Mouse (Mus musculus) frontal cortex, postnatal 14 days (tissue): ENCODE measurements at regions not wholly inside any gene's neighbourhood (a gene's known extent, or its start where the extent isn't known, plus 50 kb on each side); places are given as distances from the start of the nearest gene placed in this dataset.

Source experiments
- DNase-seq, 2 experiments: peaks; one replicate each; pipeline ENCODE4 v3.0.0; 2022; ENCODE audit warnings: low spot score in 2 of 2

DNA sequence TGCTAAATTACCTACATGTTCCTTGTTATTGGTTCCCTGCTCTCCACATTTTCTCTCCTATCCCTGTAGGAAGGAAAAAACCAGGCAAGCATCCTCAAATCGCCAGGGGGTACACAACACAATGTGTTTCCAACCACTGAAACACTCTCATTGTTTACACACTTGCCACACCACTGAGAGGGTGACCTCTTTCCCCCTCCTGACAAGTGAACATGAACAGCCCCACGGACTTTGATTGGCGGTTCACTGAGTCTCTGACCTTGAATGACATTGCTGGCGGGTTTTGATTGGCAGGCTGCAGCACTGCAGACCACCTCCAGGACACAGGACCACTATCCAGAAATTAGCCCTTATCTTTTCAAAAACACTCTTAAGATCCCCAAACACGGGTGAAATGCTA, 211.7 kb upstream of the Onecut1 start:
- no peak for DNase-seq

DNA sequence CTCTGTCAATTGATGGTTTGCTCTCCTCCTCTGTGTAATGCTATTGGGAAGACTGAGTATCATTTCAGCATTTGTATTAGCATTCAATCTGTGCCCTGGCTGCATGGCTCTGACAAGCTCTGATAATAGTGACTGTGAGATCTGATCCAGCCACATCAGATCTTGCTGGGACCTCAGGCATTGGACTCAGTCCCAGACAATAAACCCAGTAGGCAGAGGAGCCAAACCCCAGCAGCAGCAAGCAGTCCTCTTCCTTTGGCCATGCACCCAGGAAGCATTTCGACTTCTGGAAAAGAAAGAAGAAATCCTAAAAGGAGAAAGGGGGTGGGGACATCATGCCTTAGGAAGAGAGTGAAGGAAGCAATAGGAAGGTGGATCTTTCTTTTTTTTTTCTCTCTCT, 205.8 kb upstream of the Onecut1 start:
- DNase-seq: no peak

DNA sequence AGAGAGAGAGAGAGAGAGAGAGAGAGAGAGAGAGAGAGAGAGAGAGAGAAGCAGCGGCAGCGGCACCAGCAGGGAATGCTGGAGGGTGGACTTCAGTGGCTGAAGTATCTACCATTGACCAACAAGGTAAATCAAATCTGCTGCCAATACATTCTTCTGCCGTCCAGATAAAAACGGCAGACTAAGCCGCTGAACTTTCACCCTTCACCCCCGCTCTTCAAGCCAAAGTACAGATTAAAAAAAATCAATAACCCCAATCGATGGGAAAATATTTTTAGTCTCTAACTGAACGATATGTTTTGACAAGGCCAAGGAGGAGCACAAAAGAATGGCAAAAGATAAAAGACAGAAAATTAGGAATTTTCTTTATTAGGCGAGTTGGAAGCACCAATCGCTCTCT, 205.3 kb upstream of the Onecut1 start:
- DNase-seq: no peak

DNA sequence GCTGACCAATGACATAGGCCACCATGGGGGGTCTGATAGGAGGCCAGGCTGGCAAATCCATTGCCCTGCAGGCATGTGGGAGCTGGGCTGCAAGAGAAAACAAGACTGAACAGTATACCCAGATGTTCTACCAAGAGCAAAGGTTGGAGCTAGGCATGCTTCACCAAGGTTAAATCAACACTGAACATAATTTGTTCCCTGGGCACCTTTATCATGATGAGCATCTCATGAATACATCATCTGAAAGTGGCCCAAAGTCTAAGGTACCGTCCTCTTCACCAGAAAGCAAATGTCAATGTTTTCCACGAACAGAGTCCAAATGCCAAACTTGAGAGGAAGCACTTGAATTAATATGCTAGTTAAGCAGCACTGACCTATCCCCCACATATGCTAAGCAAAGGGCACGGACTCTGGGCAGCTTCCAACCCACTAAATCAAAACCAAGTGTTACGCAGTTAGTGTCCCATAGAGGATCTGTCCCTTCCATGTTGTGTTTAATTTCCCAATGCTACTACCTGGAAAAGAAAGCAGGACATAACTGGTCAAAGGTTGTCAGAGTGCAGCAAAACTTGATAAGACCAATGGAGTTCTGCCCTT, 190.3 kb upstream of the Onecut1 start:
- no peak for DNase-seq

DNA sequence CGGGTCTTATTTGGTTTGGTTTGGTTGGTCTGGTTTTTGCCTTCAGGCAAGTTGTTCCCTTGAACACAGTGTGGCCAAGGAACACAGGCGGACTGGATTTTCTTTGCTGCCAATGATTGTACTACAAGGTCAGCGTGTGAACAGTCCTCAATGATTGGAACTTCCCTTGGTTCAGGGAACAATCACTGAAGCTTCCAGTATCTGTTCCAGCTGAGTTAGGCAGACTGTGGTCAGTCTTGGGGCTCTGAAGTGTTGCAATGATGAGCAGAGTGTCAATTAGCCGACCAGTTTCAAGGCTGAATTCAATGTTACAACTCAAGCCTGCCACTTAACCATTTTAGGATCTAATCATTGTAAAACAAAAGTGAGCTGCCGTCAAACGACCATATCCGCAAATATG, 189.5 kb upstream of the Onecut1 start:
- DNase-seq: no peak

DNA sequence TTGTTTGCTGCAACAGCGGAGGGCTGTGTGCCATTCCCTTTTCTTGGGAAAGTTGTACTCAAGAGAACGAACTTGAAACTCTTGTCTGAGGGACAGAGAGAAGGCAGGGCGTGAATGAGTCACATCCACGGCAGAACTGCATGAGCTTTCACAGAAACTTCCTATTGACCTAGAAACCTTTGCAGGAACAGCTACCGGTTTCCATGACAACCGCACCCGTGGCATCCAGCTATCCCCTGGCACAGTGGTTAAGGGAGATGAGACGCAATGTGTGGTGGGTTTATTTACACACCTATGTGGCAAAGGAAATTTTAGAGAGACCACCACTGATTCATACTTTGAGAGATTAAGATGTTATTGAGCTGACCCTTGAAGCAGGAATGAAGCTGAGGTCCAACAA, 163.5 kb upstream of the Onecut1 start:
- DNase-seq: no peak

DNA sequence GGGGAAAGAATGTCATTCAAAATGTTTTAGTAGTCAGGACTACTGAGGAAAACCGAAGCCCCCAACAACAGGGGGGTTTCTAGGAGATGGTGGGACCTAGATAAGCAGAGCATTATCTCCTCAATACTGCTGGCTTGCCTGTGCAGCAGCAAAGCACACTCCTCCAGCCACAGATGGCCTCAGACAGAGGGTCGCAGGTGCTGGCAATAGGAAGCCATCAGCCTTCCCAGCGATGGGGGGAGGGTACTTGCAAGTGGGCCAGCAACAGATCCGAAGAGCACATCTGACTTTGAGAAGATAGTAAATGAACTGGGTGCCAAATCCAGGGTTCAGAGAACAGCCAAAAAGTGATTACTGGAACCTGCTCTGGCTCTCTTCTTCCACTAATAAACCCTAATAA, 156.0 kb upstream of the Onecut1 start:
- DNase-seq: no peak

DNA sequence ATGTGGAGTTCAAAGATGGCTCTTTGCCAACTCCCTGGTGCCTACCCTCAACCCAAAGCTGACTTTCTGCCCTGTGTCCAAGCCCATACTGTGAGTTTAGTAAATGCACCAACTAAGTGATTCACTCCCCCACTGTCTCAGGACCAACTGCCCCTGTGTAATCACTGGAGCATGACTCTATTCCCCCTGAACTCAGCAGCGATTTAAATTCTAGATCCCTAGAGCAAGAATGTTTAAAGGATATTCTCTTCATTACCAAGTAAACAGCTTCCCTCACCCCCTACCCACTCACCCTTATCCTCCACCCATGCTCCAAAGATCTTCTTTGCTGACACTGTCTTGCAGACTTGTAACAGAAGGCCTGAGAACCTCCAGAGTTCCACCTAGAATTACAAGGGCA, 154.1 kb upstream of the Onecut1 start:
- no peak for DNase-seq

DNA sequence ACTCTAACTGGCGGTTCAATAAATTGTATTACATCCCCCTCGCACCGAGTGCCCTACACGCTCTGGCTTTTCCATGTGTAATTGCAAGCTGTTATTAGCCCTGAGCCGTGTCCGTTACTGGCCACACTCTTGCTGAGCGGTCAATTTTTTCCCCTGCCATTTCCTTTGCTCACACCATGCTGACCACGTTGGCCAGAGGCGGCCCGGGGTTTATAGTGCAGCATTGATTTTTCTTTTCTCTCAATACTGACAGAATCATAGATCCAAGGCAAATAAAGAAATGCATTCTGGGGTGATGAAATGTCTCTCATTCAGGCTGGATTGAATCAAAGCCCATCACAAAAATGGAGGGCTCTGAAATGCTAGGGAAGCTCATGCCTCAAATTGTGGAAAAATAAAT, 150.0 kb upstream of the Onecut1 start:
- no peak for DNase-seq

DNA sequence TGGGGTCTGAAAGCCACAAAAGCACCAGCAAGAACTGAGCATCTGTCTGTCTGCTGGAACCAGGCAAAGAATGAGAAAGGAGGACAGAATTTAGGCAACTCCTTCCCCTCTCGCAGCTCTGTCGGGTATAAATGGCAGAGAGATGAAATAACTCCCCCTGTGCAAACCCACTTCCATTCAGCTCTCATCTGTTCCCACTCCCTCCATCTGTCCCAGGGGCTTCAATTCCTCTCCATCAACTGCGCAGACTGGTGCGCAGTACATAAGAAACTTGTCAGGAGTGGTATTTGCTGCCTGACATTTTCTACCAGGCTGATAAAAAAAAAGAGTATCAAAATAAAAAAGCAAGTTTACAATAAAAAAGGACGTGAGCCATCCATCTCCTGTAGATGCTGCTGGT, 129.3 kb upstream of the Onecut1 start:
- DNase-seq: no peak

DNA sequence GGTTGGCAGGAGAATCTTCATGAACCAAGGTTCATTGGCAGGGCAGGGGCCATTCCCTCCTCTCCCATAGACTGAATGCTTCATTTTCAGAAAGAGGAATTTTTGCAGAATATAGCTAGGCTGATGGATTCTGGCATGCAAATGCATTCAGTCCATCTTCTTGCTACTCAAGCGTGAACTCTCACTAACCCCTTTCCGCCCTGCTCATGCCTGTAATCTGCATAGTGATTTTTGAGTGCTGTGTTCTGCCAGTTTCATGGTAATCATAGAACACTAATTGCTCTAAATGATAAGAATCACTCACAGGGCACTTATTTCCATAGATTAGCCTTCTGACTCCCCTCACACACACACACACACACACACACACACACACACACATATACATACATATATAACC, 119.8 kb upstream of the Onecut1 start:
- DNase-seq: no peak

DNA sequence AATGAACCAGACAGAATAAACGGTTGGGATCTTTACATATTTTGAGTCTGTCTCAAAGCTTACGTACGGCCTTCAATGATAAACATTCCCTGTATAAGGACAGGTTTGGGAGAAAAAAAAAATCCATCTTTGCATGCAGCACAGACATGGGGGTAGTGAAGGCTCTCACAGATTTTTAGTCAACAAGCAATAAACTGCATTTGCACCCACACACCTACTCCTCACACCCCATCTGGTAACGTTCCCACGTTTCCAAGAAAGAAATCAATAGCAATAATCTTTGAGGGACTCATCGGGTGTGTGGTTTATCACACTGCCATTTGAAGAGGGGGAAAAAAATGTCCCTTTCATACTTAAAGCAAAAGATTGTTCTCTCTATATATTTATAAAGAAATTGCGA, 113.8 kb upstream of the Onecut1 start:
- no peak for DNase-seq

DNA sequence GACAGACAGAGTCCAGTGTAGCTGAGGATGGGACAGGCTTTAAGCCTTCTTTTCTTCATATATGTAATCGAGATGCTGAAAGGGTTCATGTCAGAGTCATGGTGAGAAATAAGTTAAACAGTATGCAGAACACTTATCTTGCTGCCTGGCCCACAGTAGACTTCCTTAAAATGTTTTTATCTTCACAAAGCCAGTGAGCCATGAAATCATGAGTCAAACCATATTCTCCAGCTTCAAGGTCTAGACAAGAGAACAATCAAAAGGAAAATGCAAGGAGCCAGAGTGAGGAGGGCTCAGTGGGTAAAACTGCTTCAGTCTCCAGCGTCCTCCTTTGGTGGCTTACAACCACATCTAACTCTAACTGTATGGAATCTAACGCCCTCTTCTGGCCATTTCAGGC, 103.7 kb upstream of the Onecut1 start:
- no peak for DNase-seq

DNA sequence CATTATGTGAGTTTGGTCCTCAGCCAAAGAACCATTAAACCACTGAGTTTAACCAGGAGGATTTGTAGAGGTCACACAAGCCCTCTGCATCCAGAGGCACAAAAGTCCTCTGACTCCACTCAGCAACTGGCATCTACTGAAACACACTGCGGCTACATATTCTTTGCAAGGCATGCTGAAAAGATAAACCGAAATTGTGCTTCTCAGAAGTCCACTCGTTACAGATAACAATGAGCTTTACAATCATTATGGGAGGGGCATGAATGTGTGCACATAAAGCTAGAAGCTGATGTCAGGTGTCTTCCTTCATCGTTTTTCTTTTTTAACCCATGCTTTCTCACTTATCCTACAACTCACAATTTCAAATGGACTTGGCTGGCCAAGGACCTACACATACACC, 102.8 kb upstream of the Onecut1 start:
- DNase-seq: no peak

DNA sequence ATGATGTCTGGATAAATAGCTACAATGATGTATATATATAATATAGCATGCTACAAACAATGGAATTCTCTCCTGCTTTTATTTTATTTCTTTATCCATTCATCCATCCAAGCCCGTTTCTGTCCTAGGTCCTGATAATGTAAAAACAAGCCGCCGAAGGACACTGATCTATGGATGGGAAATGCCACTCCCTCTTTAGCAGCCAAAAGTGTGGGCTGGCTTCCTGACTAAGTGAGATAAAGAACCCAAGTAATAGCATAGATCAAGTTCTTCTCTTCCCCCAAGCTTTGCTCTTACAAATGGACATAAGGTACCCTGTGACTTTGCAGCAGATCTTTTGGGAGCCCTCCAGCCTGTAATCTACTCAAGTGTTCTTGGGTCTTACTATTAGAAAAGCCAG, 81.3 kb upstream of the Onecut1 start:
- DNase-seq: no peak

DNA sequence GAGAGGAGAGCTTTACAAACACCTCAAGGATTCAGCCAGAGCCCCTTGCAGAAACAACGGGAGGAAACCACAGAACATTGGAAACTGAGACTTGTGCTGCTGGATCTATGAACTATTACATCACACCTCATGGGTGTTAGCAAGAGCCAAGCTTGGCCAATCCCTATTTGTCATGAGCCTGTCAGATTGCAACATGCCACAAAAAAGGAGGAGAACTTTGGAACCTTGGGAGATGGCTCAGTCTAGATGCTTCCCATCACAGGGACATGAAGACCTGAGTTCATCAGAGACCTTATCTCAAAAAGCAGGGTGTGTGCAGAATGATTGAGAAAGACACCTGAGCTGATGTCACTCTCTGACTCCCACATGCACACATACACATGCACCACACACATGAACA, 68.3 kb upstream of the Onecut1 start:
- no peak for DNase-seq

DNA sequence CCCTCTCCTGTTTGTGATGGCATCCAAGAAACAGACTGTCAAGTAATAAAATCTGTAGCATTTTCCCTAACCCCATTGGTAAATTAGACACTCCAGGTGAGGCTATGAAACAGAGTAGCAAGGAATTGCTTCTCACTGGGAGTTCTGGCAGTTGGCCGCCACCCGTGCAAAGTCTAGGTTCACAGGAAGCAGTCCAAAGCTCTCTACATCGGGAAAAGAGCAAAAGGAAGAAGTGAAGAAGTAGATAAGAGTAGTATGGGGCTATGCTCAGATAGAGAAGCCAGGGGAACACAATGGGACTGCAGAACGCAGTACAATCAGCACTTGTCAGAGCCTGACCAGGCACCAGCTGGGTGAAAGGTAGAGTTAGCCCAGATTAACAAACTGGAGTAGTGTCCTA, 65.7 kb upstream of the Onecut1 start:
- DNase-seq: no peak

DNA sequence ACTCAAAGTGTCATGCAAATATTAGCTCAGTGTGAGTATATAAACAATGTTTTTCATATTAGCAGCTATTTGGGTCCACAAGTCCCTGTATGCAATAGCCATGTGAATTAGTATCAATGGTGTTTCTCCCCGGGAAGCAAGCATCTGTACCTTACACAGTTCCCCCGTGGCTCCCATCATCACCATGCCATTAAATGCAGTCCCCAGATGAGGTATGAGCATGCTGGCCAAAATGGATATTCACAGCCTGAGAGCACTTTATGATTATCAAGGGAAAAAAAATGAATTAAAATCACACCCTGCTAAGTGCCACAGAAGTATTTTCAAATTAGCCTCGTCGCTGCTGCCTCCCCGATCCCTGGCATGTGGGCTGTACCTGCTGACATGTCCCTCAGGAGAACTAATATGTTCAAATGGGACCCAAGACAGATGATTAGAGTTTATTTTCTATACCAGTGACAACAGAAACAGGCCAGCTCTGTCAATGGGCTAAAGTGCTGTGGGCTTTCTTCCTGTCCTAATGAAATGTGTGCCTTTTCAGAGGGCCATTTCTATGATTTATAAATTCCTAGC, 64.4 kb upstream of the Onecut1 start:
- DNase-seq: no peak

DNA sequence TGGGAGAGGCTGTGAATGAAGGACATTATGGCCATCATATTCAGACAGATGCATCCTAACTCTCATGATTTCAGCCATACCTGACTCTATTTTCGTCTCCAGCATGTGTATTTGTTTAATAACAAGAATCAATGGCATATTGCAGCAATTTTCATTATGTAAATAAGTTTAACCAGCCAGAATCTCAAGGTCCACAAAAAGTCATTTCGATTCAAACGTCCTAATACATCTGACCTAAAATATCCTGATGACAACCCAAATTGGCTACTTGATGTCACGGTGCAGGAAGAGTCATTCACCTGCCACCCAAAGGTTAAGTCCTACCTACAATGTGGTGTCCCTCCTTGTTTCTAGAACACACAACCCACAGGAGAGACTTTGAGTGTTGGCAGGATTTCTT, 60.6 kb upstream of the Onecut1 start:
- no peak for DNase-seq

DNA sequence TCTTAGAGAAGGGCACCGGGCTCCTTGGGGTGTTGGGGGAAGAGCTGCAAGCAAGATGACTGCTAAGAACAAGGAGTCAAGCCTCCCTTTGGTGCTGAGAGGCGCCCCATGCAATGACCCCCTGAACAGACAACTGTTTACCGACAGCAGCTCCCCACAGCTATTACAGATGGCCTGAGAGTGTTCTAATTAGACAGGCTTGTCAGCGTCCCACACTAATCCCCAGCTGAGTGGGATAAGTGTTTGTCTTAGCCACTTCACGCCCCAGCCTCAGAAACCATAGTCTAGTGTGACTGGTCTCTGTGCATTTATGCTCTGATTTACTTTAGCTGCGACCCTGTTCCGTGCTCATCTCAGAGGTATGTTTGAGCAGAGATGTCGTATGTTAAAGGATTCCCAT, 50.3 kb upstream of the Onecut1 start:
- DNase-seq: no peak
